Mouse (Mus musculus) CH12.LX (cell line): ENCODE data around the gene Smc1b. TPM values are rescaled to one million over a fixed set of nuclear protein-coding genes. Genes with fewer than 3 reads are reported as not detected.

ENCODE experiments used
- DNase-seq: peaks from one replicate; pipeline ENCODE4 v3.0.0-alpha.2; 2013; ENCODE audit errors: extremely low read depth
- H3K27ac ChIP-seq: 2 replicates; pipeline ENCODE4 v1.5.1; 2012; ENCODE audit warnings: low read depth, mild to moderate bottlenecking, control low read depth, moderate library complexity; ENCODE audit not compliant: insufficient read depth
- H3K27me3 ChIP-seq: replicated peaks from 2 replicates; pipeline ENCODE3; 2012; ENCODE audit warnings: inconsistent platforms
- H3K36me3 ChIP-seq, 2 experiments: replicated peaks in 1 of 2; 2 replicates each; pipeline versions ENCODE3 to v1.6.1; 2012; ENCODE audit warnings: inconsistent platforms in 1 of 2, low read length in 1 of 2, mild to moderate bottlenecking in 1 of 2, mixed read lengths in 1 of 2, moderate library complexity in 1 of 2; ENCODE audit not compliant: control insufficient read depth in 1 of 2, insufficient read depth in 1 of 2
- H3K4me1 ChIP-seq, 2 experiments: 2 replicates each; pipeline ENCODE4 v1.6.1; 2012; ENCODE audit warnings: inconsistent platforms in 1 of 2, moderate library complexity in 1 of 2; ENCODE audit not compliant: insufficient read depth in 2 of 2, control insufficient read depth in 1 of 2
- H3K4me2 ChIP-seq: 2 replicates; pipeline ENCODE4 v1.6.1; 2012; ENCODE audit warnings: low read depth, mild to moderate bottlenecking, control low read depth; ENCODE audit not compliant: poor library complexity, insufficient read depth, severe bottlenecking
- H3K4me3 ChIP-seq, 3 experiments: fragments of 150-350 bp in 1 of 3; sonication (generic) in 1 of 3; replicated peaks in 1 of 3; 2 replicates each; pipeline versions ENCODE3 to v1.5.1; 2011 to 2012; ENCODE audit warnings: low read depth in 2 of 3, low read length in 2 of 3, mild to moderate bottlenecking in 2 of 3, moderate library complexity in 2 of 3, control low read depth in 1 of 3, improper control_type of control experiment in 1 of 3, inconsistent platforms in 1 of 3, mixed read lengths in 1 of 3; ENCODE audit not compliant: poor library complexity in 1 of 3
- H3K79me2 ChIP-seq: replicated peaks from 2 replicates; pipeline ENCODE4 v1.6.1; 2012; ENCODE audit warnings: mild to moderate bottlenecking, moderate library complexity; ENCODE audit not compliant: control insufficient read depth, poor library complexity, insufficient read depth, severe bottlenecking; ENCODE audit errors: extremely low read depth
- H3K9ac ChIP-seq: 2 replicates; pipeline ENCODE4 v1.6.1; 2012; ENCODE audit warnings: low read depth, mild to moderate bottlenecking, control low read depth, moderate library complexity; ENCODE audit not compliant: insufficient read depth
- H3K9me3 ChIP-seq: replicated peaks from 2 replicates; pipeline ENCODE3; 2012; ENCODE audit warnings: low read length, inconsistent platforms, mixed read lengths
- CHD1 ChIP-seq: IDR thresholded peaks from 2 replicates; pipeline ENCODE4 v1.6.1; 2012; ENCODE audit warnings: low read depth, low read length, improper control_type of control experiment, inconsistent platforms
- CTCF ChIP-seq, 2 experiments: IDR thresholded peaks in 1 of 2; conservative IDR thresholded peaks in 1 of 2; 2 replicates each; pipeline ENCODE4 v1.5.1; 2011 to 2012; ENCODE audit warnings: low read depth in 2 of 2, low read length in 2 of 2, improper control_type of control experiment in 1 of 2, inconsistent platforms in 1 of 2, mild to moderate bottlenecking in 1 of 2, moderate library complexity in 1 of 2
- ELF1 ChIP-seq: IDR thresholded peaks from 2 replicates; pipeline ENCODE4 v1.6.1; 2014; ENCODE audit warnings: low read depth, mild to moderate bottlenecking, inconsistent platforms, low read length, improper control_type of control experiment
- GABPA ChIP-seq: IDR thresholded peaks from 2 replicates; pipeline ENCODE4 v1.6.1; 2012; ENCODE audit warnings: low read depth, low read length, improper control_type of control experiment, inconsistent platforms; ENCODE audit not compliant: insufficient replicate concordance
- IRF4 ChIP-seq: IDR thresholded peaks from 2 replicates; pipeline ENCODE4 v1.6.1; 2014; ENCODE audit warnings: low read depth, mild to moderate bottlenecking, inconsistent platforms, low read length, improper control_type of control experiment
- JUN ChIP-seq: IDR thresholded peaks from 2 replicates; pipeline ENCODE4 v1.6.1; 2011; ENCODE audit warnings: low read depth, mild to moderate bottlenecking, low read length, improper control_type of control experiment, moderate library complexity; ENCODE audit not compliant: insufficient read depth
- KAT2A ChIP-seq: IDR thresholded peaks from 2 replicates; pipeline ENCODE4 v1.6.1; 2012; ENCODE audit warnings: low read length, improper control_type of control experiment, inconsistent platforms; ENCODE audit not compliant: insufficient replicate concordance
- MAX ChIP-seq: IDR thresholded peaks from 2 replicates; pipeline ENCODE4 v1.6.1; 2011; ENCODE audit warnings: low read length, improper control_type of control experiment
- MXI1 ChIP-seq: IDR thresholded peaks from 2 replicates; pipeline ENCODE4 v1.6.1; 2011; ENCODE audit warnings: mild to moderate bottlenecking, low read depth, low read length, improper control_type of control experiment
- MYC ChIP-seq: IDR thresholded peaks from 2 replicates; pipeline ENCODE4 v1.6.1; 2011; ENCODE audit warnings: low read depth, mild to moderate bottlenecking, improper control_type of control experiment, low read length
- PAX5 ChIP-seq: IDR thresholded peaks from 2 replicates; pipeline ENCODE4 v1.6.1; 2012; ENCODE audit warnings: low read length, inconsistent platforms, mixed read lengths
- POLR2A ChIP-seq: IDR thresholded peaks from 2 replicates; pipeline ENCODE4 v1.6.1; 2011; ENCODE audit warnings: low read depth, mild to moderate bottlenecking, improper control_type of control experiment, low read length
- RAD21 ChIP-seq: IDR thresholded peaks from 2 replicates; pipeline ENCODE4 v1.6.1; 2011; ENCODE audit warnings: low read depth, mild to moderate bottlenecking, low read length, improper control_type of control experiment, moderate library complexity
- SMC3 ChIP-seq: IDR thresholded peaks from 2 replicates; pipeline ENCODE4 v1.6.1; 2011; ENCODE audit warnings: low read depth, low read length, improper control_type of control experiment
- TBP ChIP-seq: conservative IDR thresholded peaks from 2 replicates; pipeline ENCODE4 v1.6.1; 2011; ENCODE audit warnings: low read depth, low read length, improper control_type of control experiment
- TCF12 ChIP-seq: IDR thresholded peaks from 2 replicates; pipeline ENCODE4 v1.6.1; 2014; ENCODE audit warnings: low read depth, mild to moderate bottlenecking, inconsistent platforms, low read length, improper control_type of control experiment
- ZC3H11A ChIP-seq: IDR thresholded peaks from 2 replicates; pipeline ENCODE4 v1.6.1; 2012; ENCODE audit warnings: low read depth, mild to moderate bottlenecking, inconsistent platforms, low read length, improper control_type of control experiment
- ZMIZ1 ChIP-seq: IDR thresholded peaks from 2 replicates; pipeline ENCODE4 v1.6.1; 2012; ENCODE audit warnings: low read depth, mild to moderate bottlenecking, inconsistent platforms, low read length, improper control_type of control experiment
- ZNF384 ChIP-seq: IDR thresholded peaks from 2 replicates; pipeline ENCODE4 v1.6.1; 2012; ENCODE audit warnings: low read depth, low read length, improper control_type of control experiment, inconsistent platforms
- dilution Hi-C: fragments of 300-500 bp; cut with MboI; formaldehyde crosslinking; loops from 2 replicates; pipeline ENCODE4 v1.14.3; 2020; ENCODE audit warnings: low sequenced_read_pairs; ENCODE audit not compliant: extremely low pct_unique_long_range_greater_than_20kb, extremely low pct_ligation_motif_present
- in situ Hi-C: fragments of 300-500 bp; cut with MboI; formaldehyde crosslinking; loops from 3 replicates; pipeline ENCODE4 v1.14.3; 2019; ENCODE audit warnings: low sequenced_read_pairs, low pct_ligation_motif_present, low pct_unique_long_range_greater_than_20kb, mixed read lengths
- polyA plus RNA-seq: library from polyadenylated mRNA; unstranded; fragments of >175 nt; gene quantifications from 2 replicates; pipeline ENCODE4 v1.2.1, GENCODE M21; 2012; ENCODE audit warnings: low read depth; ENCODE audit not compliant: insufficient read length
- total RNA-seq, 2 experiments: library from RNA; depleted of rRNA; stranded (reverse); fragments of 300-350 nt in 1 of 2; fragments of >200 nt in 1 of 2; gene quantifications; 2 replicates each; pipeline ENCODE4 v1.2.3; 2012 to 2014

The Smc1b gene
- total and polyA plus RNA-seq, 3 experiments, result not detected

DNA sequence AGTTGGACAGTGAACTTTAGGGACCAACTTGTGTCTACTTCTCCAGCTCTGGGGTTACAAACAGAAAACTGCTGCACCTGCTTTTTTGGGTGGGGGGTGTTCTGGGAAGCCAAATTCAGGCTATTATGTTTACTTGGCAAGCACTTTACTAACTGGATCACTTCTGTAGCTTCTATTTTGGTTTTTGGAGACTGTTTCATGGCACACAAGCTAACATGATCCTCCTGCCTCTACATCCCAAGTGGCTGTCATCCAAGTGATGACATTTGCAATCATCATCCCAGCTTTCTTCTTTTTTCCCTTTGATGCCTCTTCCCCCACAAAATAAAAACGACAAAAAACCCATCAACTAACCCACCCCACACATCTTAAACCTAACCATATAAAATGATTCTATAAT, 46.1 kb downstream of the Smc1b start:
- Histone ChIP-seq H3K27me3 (no peaks in the 10 kb centered on the region), H3K4me2 (no peak overlapping the region), H3K9ac (no peak overlapping the region), H3K9me3 (no peaks in the 10 kb centered on the region), H3K4me1 (no peaks in the 10 kb centered on the region), H3K4me3 (no peak overlapping the region), H3K27ac (no peak overlapping the region), H3K36me3 (no peaks in the 10 kb centered on the region), H3K79me2 (no peaks in the 10 kb centered on the region)
- TF ChIP-seq ZC3H11A (no peak), MXI1 (no peak), GABPA (no peak), ZNF384 (no peak), SMC3 (no peak), RAD21 (no peak), MAX (no peak), TCF12 (no peak), POLR2A (no peak), MYC (no peak)
- in situ Hi-C loops, result no loop called here
- dilution Hi-C loops, result no loop called here
- DNase-seq, result no peak

- in situ Hi-C loops (loop anchor here (10.0 kb wide), 1 partner anchor 68 kb away; no protein-coding TSS in a partner anchor), dilution Hi-C loops (no loop called here)
- no peak overlapping the region for H3K9ac ChIP-seq
- TF ChIP-seq ELF1 (no peak), CTCF (conservative IDR thresholded peaks at IDR 0.05 in 1 of 2, IDR thresholded peaks at IDR 0.05 in 1 of 2; ENCODE audit: low read depth in 2 of 2, low read length in 2 of 2) (no peak), PAX5 (no peak), IRF4 (no peak), JUN (no peak), MYC (no peak), CHD1 (no peak), ZMIZ1 (no peak), TBP (no peak), ZC3H11A (no peak), TCF12 (no peak), ZNF384 (no peak), KAT2A (no peak)
- no peak overlapping the region for H3K27ac ChIP-seq
- no peaks in the 10 kb centered on the region for H3K4me1 ChIP-seq
- no peak overlapping the region for H3K4me2 ChIP-seq
- H3K27me3 ChIP-seq, result peaks cover 2% of the 10 kb centered on the region
- H3K9me3 ChIP-seq, result no peaks in the 10 kb centered on the region
- no peaks in the 10 kb centered on the region for H3K79me2 ChIP-seq
- DNase-seq, result no peak
- no peaks in the 10 kb centered on the region for H3K36me3 ChIP-seq
- no peak overlapping the region for H3K4me3 ChIP-seq
Observed at GRCm38 (mm10) chr15:85072651-85073050, 59.1 kb downstream of the Smc1b start.
